ENCODE assay signal across 8 mouse cellular contexts in genomic region chr11:61956572-61957295, GRCm38 (mm10). TPM values are rescaled to one million over a fixed set of nuclear protein-coding genes. Genes with fewer than 3 reads are reported as not detected.
DNase-seq lines count a peak whose midpoint lies in the region; ATAC-seq and TF ChIP-seq lines count a peak whose summit lies in the region.

Gene Specc1, plus strand, starts transcription at chr11:61956763.

- peak within 1 kb of the TSS; percentile 97 for H3K4me2 ChIP-seq in intestine, postnatal 0 days (replicated peaks; ENCODE audit: low read depth)

- peak within 1 kb of the TSS; percentile 51; the same call in 1 of the 2 replicates for H3K27ac ChIP-seq in embryonic facial prominence, embryonic 10.5 days (replicated peaks)
- no peak within 1 kb of the TSS for H3K27ac ChIP-seq in intestine, postnatal 0 days (ENCODE audit: low read depth, low read length)
- peak within 1 kb of the TSS; percentile 67 for H3K27ac ChIP-seq in midbrain, embryonic 10.5 days (replicated peaks)

- H3K4me3 ChIP-seq in embryonic facial prominence, embryonic 10.5 days, result peak within 1 kb of the TSS; percentile 81
- peak within 1 kb of the TSS; percentile 55 for H3K4me3 ChIP-seq in intestine, postnatal 0 days (ENCODE audit: low read depth, low read length)
- peak within 1 kb of the TSS; percentile 90 for H3K4me3 ChIP-seq in midbrain, embryonic 10.5 days

- no peaks in the 10 kb centered on the region for H3K36me3 ChIP-seq in embryonic facial prominence, embryonic 10.5 days (replicated peaks)
- no peaks in the 10 kb centered on the region; the same call in 1 of the 2 replicates for H3K36me3 ChIP-seq in intestine, postnatal 0 days (ENCODE audit: control insufficient read depth, insufficient read depth)
- no peaks in the 10 kb centered on the region for H3K36me3 ChIP-seq in midbrain, embryonic 10.5 days

- peaks cover 7% of the 10 kb centered on the region for H3K4me1 ChIP-seq in embryonic facial prominence, embryonic 10.5 days
- no peaks in the 10 kb centered on the region for H3K4me1 ChIP-seq in intestine, postnatal 0 days (replicated peaks; ENCODE audit: control insufficient read depth, insufficient read depth, low read length)
- H3K4me1 ChIP-seq in midbrain, embryonic 10.5 days, result peaks cover 10% of the 10 kb centered on the region

- intact Hi-C loops in left cerebral cortex, postnatal 36 days (cut with DNase I), result loop anchor here (5.0 to 10.0 kb wide), 2 partner anchors 51 to 178 kb away; no protein-coding TSS in a partner anchor

- no peak within 1 kb of the TSS for H3K9ac ChIP-seq in intestine, postnatal 0 days (ENCODE audit: low read depth, low read length)

- peaks cover 26% of the 10 kb centered on the region for H3K27me3 ChIP-seq in embryonic facial prominence, embryonic 10.5 days (replicated peaks; ENCODE audit: low read depth, poor library complexity, severe bottlenecking)
- peaks cover 22% of the 10 kb centered on the region for H3K27me3 ChIP-seq in intestine, postnatal 0 days (replicated peaks; ENCODE audit: control insufficient read depth, insufficient read depth, low read length)
- peaks cover 34% of the 10 kb centered on the region for H3K27me3 ChIP-seq in midbrain, embryonic 10.5 days (ENCODE audit: low read depth, poor library complexity, severe bottlenecking)

- H3K9me3 ChIP-seq in embryonic facial prominence, embryonic 10.5 days, result no peaks in the 10 kb centered on the region
- H3K9me3 ChIP-seq in intestine, postnatal 0 days (ENCODE audit: control insufficient read depth), result no peaks in the 10 kb centered on the region
- H3K9me3 ChIP-seq in midbrain, embryonic 10.5 days (replicated peaks), result no peaks in the 10 kb centered on the region

- peak; percentile 93 for DNase-seq in adrenal gland, postnatal 14 days
- peak; percentile 94 for DNase-seq in embryonic facial prominence, embryonic 10.5 days (ENCODE audit: low spot score)
- peak; percentile 93 to 94 for DNase-seq in left cerebral cortex, postnatal 36 days (ENCODE audit: low spot score in 2 of 2)
- DNase-seq in midbrain, embryonic 10.5 days (ENCODE audit: low spot score), result peak; percentile 91
- peak; percentile 82 to 84 for DNase-seq in right cerebral cortex, postnatal 36 days (ENCODE audit: low spot score in 2 of 2)
- DNase-seq in urinary bladder, postnatal 4 days (ENCODE audit: low spot score in 2 of 2), result peak; percentile 79 to 91

- TF ChIP-seq CTCF in intestine, postnatal 0 days (IDR thresholded peaks at IDR 0.05; ENCODE audit: low read depth), result peak; percentile 97

- ATAC-seq in granulocyte monocyte progenitor cell, adult 5-6 weeks (replicated peaks; ENCODE audit: poor library complexity, severe bottlenecking), result peak; percentile 98
- ATAC-seq in intestine, postnatal 0 days, result peak; percentile 81

- under 1% methylated on average over 58 of the region's 58 CpGs for WGBS in embryonic facial prominence, embryonic 10.5 days
- under 1% methylated on average over 57 of the region's 58 CpGs for WGBS in intestine, postnatal 0 days
- WGBS in midbrain, embryonic 10.5 days, result 0% methylated on average over 58 of the region's 58 CpGs

RNA-seq across cellular contexts. Expression of gene Specc1, which starts in this region (rescaled TPM):
- total RNA-seq in adrenal gland, postnatal 14 days (2021), result 17.1 and 19.6 TPM in 2 replicates
- polyA plus RNA-seq in embryonic facial prominence, embryonic 10.5 days (2016; fragmentation: Nextera tagmentation; extraction: Ambion mirVana), result 14.9 and 15.3 TPM in 2 replicates
- 14.4 and 16.0 TPM in 2 replicates for total RNA-seq in granulocyte monocyte progenitor cell, adult 5-6 weeks (2014; fragmentation: Nextera tagmentation)
- total RNA-seq in granulocyte monocyte progenitor cell, adult 5-6 weeks (2017), result 21.6 and 26.0 TPM in 2 replicates
- 10.3 and 11.1 TPM in 2 replicates for polyA plus RNA-seq in intestine, postnatal 0 days (2015; fragmentation: Nextera tagmentation; extraction: Ambion mirVana)
- 10 to 100 TPM; 61.0 to 83.6 TPM for total RNA-seq in left cerebral cortex, postnatal 36 days (2021)
- 10.1 and 13.3 TPM in 2 replicates for polyA plus RNA-seq in midbrain, embryonic 10.5 days (2016; fragmentation: Nextera tagmentation; extraction: Ambion mirVana)
